Mouse (Mus musculus): Measurements from ENCODE around the gene Olfr767.
"Not testable (repeated sequence)": the region's sequence is repeated elsewhere in the genome, so short reads cannot be mapped to it uniquely, and the experiment has no call there.

The Olfr767 gene

DNA sequence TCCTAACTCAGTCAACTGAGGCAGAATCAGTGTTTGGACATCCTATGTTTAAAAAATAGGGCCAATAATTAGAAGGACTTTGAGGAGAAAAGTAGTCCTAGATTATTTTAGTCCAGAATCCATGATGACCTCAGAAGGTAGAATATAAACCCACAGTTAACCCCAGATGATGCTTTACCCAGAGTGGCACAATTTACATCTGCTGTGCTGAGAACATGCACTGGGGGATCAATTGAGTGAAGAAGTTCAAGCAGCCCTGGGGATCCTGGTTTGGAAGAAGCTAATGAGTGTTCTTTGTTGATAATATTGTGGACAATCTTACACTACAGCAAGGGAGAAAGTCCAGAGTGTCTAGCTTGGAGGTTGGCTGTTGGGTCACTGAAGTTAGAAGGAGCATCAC, at the start of gene Olfr767:
Gene Olfr767, minus strand, starts transcription at position 101 of the 400 bp plus-strand sequence.
- in situ Hi-C loops (cut with MboI) = not testable (repeated sequence)

DNA sequence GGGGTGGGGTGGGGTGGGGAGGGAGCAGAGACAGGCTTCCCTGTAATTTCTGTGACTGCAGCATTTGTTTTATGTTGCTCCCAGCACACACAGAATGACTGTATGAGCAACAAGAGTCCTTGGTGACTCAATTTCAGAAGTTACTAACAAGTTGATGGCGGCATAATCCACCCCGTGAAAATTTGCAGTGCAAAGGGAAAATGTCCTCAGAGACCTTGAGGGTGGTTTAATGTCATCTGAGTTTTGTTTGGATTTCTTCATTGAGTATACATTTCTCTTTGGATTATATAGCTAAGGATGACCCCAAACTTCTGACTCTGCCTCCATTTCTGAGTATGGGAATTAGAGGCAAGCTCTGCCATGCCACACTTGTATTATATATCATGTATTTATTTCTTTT, 35.1 kb upstream of the Olfr767 start, which contains the start of gene Olfr769:
Gene Olfr769, minus strand, starts transcription at position 101 of the 400 bp plus-strand sequence.
- in situ Hi-C loops (cut with MboI) = no loop called here

DNA sequence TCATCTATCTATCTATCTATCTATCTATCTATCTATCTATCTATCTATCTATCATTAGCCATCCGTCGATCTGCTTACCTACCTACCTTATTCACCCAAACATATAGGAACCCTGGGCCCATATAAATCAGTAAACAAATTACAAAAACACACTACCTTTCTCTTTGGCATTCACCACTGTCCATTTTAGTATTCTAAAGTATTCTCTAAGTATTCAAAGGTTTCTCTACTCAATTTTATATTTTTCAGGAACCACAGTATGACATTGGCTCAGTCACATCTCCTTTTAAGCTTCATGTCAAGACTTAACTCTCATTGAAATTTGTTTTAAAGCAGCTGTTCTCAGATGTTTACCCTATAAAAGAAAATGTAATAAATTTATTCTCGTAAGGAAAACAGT, 32.4 kb upstream of the Olfr767 start:
- in situ Hi-C loops (cut with MboI) = no loop called here

DNA sequence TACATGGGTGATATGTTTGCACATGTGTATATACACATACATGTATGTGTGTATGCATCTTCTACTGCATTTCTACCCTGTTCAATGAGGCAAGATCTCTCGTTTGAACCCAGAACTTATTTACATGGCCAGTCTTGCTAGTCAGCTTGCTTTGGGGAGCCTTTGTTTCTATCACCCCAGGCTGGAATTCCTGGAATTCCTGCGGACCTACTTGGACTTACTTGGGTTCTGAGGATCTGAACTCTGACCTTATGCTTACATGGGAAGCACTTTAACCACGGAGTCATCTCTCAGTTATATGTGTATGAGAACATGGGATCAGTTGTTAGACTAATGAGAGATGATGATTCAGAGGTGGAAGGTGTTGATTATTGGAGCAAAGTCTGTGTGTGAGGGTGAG, 18.5 kb upstream of the Olfr767 start:
- in situ Hi-C loops (cut with MboI) = no loop called here

- in situ Hi-C loops (cut with MboI) = no loop called here
Observed at GRCm38 (mm10) chr10:129099275-129099674, 16.6 kb upstream of the Olfr767 start, which contains the start of gene Olfr768. Olfr768 (minus strand) TSS chr10:129099375.

GRCm38 (mm10) chr10:129068877-129069276, 13.8 kb downstream of the Olfr767 start, which contains the start of gene Olfr766-ps1:
Olfr766-ps1 (minus strand) TSS chr10:129068977.
- in situ Hi-C loops (cut with MboI) = no loop called here

GRCm38 (mm10) chr10:129049898-129050297, 32.8 kb downstream of the Olfr767 start, which contains the start of gene Olfr765:
Olfr765 (minus strand) TSS chr10:129049998.
- in situ Hi-C loops (cut with MboI) = not testable (repeated sequence)

GRCm38 (mm10) chr10:129039796-129040195, 42.9 kb downstream of the Olfr767 start, which contains the start of gene Olfr764-ps1:
Olfr764-ps1 (minus strand) TSS chr10:129039896.
- in situ Hi-C loops (cut with MboI) = no loop called here

GRCm38 (mm10) chr10:129028343-129028742, 54.4 kb downstream of the Olfr767 start:
- in situ Hi-C loops (cut with MboI) = no loop called here

DNA sequence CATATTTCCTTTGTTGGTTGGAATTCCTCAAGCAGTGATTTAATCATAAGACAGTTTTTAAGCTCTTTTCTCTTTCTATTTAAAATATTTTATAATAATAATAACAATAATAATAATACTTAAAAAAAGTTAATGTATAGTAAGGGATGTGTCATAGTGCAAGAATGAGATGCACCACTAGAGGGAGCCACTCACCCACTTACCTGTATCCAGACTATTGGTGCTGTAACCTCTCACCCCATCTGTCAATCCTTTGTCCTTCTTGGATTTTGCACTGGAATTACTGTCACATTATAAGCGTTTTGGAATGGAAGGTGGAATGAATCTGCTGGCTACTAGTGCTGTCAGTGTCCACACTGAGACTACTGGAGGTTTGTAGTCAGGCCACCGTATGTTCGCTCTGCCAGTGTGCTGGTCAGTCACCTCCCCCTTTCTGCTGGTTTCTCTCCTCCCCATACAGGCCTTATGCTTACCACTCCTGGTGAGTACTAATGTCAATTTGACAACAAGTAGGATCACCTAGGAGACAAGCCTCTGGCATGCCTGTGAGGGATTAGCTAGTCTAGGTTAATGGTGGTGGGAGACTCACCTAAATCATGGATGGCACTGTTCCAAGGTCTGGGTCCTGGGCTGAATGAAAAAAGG, 56.6 kb downstream of the Olfr767 start:
- in situ Hi-C loops (cut with MboI) = no loop called here
